Mouse (Mus musculus): ENCODE measurements around the gene Ubl7. TPM values are rescaled to one million over a fixed set of nuclear protein-coding genes. Genes with fewer than 3 reads are reported as not detected.
A peak's percentile ranks its signal among the peaks of the same experiment; 100 is the strongest.

Gene Ubl7
- total RNA-seq, 4 experiments from 2014 or later, result 72.5 to 82.8 (median 80.1) TPM

- DNase-seq (ENCODE audit: low spot score), result peak; percentile 75
These were observed 56.6 kb downstream of the Ubl7 start for GRCm38 (mm10) chr9:57967237-57967960.

GRCm38 (mm10) chr9:57968166-57968771 lies 57.5 kb downstream of the Ubl7 start:
- no peak for DNase-seq (ENCODE audit: low spot score)

GRCm38 (mm10) chr9:57968783-57969542 lies 58.2 kb downstream of the Ubl7 start:
- DNase-seq (ENCODE audit: low spot score), result no peak

DNA sequence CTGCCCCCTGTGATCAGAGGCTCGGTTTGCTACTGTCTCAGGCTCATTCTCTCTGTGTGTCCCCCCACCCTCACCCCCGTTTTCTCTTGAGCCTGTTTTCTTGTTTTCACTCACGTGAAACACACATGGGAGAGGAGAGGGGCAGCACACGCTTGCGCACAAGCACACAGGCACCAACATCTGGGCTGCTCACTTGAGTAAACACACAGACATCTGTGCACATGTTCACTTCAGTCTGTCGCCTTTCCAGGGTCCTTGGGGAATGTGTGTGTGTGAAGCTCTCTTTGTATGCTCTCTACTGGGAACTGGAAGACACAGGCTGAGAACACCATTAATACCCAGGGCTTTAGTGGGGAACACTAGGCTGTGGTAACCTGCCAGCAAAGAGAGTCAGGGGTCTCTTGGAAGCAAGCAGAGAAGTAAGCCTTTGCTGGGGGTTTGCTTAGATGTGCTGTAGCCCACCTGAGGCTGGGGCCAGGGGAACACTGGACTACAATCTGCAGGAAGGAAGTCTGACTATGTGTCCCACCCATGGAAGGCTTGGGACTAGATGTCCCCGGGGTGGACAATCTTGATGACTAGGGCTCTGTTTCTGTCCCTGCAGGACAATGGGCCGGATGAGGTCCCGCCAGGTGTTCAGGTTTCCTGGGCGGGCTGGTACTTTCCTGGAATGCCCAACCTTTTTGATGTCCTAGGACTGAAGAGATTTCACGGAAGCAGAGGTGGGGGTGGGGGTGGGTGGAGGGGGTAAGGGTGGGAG lies 59.1 kb downstream of the Ubl7 start:
- peak; percentile 80 for DNase-seq (ENCODE audit: low spot score)

- DNase-seq (ENCODE audit: low spot score), result no peak
These were observed 60.6 kb downstream of the Ubl7 start for GRCm38 (mm10) chr9:57971413-57971812.

GRCm38 (mm10) chr9:57972141-57972591 lies 61.4 kb downstream of the Ubl7 start:
- DNase-seq (ENCODE audit: low spot score), result no peak

- no peak for DNase-seq (ENCODE audit: low spot score)
These were observed 62.1 kb downstream of the Ubl7 start for GRCm38 (mm10) chr9:57972776-57973439.

GRCm38 (mm10) chr9:57973440-57974066 lies 62.8 kb downstream of the Ubl7 start:
- no peak for DNase-seq (ENCODE audit: low spot score)

GRCm38 (mm10) chr9:57974221-57974620 lies 63.4 kb downstream of the Ubl7 start:
- DNase-seq (ENCODE audit: low spot score), result no peak

DNA sequence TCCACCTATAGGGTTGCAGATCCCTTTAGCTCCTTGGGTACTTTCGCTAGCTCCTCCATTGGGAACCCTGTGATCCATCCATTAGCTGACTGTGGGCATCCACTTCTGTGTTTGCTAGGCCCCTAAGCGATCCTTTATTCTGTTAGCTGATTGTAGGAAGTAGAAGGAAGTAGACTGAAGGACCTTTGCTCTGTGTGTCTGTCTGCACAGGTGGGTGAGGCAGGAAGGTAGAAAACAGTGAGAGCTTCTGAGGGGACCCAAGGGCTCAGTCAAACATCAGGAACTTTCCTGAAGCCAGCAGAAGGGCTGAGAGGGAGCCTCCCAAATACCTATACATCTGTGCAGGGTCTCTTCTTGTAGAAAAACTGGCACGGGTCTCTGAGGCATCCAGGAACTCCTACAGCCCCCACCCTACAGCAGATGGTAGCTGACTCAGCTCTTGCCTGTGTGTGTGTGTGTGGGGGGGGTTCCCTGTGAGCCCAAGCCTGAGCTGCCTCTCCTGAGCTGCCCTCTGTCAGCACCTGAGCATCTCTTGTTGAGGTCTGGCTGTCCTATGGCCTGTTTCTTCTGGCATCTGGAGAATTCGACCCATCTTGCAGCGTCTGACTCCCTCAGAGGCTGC lies 64.5 kb downstream of the Ubl7 start:
- no peak for DNase-seq (ENCODE audit: low spot score)

- no peak for DNase-seq (ENCODE audit: low spot score)
These were observed 67.2 kb downstream of the Ubl7 start for GRCm38 (mm10) chr9:57978025-57978424.

- DNase-seq (ENCODE audit: low spot score), result no peak
These were observed 68.1 kb downstream of the Ubl7 start for GRCm38 (mm10) chr9:57978858-57979257.

Other genes with a start within 250 kb of the Ubl7 start
- gene Cyp1a2, start 227.3 kb upstream of the Ubl7 start, total RNA-seq (2022), result not detected
- gene Cyp1a1, start 223.1 kb upstream of the Ubl7 start, total RNA-seq (2022), result under 1 TPM in 2 of 4 experiments, not detected in 2; 0.14 to 0.69 TPM
- 1 to 10 TPM; 3.6 to 5.3 (median 4.5) TPM for gene Edc3, start 202.4 kb upstream of the Ubl7 start, total RNA-seq (2022)
- 10 to 100 TPM; 23.8 to 36.5 (median 29.3) TPM for gene Clk3, start 145.1 kb upstream of the Ubl7 start, total RNA-seq (2022)
- 1 to 10 TPM; 2.9 to 5.4 (median 3.4) TPM for gene Arid3b, start 74.2 kb upstream of the Ubl7 start, total RNA-seq (2022)
- 10 to 100 TPM; 20.4 to 24.8 (median 24.5) TPM for gene Sema7a, start 29.1 kb downstream of the Ubl7 start, total RNA-seq (2022)
- under 1 TPM in 1 of 4 experiments, not detected in 3; 0.27 TPM for gene Cyp11a1, start 95.4 kb downstream of the Ubl7 start, total RNA-seq (2022)
- gene Stra6, start 152.8 kb downstream of the Ubl7 start, total RNA-seq (2022), result 1 to 10 TPM in 1 of 4 experiments, under 1 TPM in 3; 0.50 to 1.5 (median 0.67) TPM
- gene Ccdc33, start 207.8 kb downstream of the Ubl7 start, total RNA-seq (2022), result under 1 TPM in 3 of 4 experiments, not detected in 1; 0.26 to 0.44 (median 0.30) TPM